Mouse (Mus musculus): ENCODE measurements around the gene H2al1h.
"Not testable (repeated sequence)": the region's sequence is repeated elsewhere in the genome, so short reads cannot be mapped to it uniquely, and the experiment has no call there.

DNA sequence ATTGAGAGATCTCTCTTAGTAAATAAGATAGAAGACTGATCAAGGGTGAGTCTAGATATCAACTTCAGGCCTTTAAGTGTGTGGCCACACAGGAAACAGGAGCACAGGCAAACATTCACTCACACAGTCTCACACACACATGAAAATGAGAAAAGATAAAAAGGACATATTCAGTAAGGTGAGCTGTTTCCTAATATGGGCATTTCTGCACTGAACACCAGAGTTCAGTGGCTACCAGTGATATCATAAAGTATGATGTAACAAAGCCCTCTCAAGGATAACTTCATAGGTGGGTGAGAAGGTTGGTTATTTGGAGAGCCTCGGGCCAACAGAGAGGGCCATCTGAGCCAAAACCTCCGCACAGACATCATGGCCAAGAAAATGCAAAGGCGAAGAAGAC, 3.3 kb upstream of the H2al1h start, which contains the start of gene H2al1g:
- not testable (repeated sequence) for TF ChIP-seq CTCF (IDR thresholded peaks at IDR 0.05; ENCODE audit: borderline replicate concordance, control insufficient read depth, extremely low read depth, insufficient read depth, low read length, poor library complexity); POLR2A (IDR thresholded peaks at IDR 0.05; ENCODE audit: control insufficient read depth, extremely low read depth, insufficient read depth, low read length, poor library complexity)

All from thymus, adult 2 months (tissue).